Mouse (Mus musculus): ENCODE results near the gene Xpot. TPM values are rescaled to one million over a fixed set of nuclear protein-coding genes. Genes with fewer than 3 reads are reported as not detected.

Xpot gene
- total RNA-seq, 2 experiments from 2014 or later = 63.8 to 76.9 TPM

DNA sequence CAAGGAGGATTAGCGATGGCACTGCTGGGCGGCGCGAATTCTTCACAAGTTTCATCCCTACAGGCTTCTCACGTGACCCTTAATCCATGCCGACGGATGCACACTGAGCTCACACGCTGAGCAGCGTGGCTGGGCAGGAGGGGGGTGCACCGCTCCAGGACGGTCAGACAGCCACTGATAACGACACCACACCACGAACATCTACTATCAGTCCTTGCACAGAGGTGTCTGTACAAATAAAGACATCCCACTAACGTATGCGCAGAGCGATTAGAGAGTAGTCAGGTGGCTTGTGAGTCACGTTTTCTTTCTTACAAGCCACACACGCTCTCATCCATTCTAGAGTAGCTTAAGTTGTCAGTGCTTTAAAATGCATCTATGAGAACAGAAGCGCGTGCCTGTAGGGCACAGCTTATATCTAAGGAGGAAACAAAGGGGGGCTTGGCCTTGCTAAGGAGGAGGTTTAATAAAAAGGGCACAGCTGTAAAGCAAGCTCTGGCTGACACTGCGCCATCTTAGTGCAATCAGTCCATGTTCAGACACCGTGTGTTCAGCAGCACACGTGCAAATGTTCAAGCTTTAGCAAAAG lies 57.0 kb downstream of the Xpot start:
- intact Hi-C loops (cut with DNase I) = no loop called here

DNA sequence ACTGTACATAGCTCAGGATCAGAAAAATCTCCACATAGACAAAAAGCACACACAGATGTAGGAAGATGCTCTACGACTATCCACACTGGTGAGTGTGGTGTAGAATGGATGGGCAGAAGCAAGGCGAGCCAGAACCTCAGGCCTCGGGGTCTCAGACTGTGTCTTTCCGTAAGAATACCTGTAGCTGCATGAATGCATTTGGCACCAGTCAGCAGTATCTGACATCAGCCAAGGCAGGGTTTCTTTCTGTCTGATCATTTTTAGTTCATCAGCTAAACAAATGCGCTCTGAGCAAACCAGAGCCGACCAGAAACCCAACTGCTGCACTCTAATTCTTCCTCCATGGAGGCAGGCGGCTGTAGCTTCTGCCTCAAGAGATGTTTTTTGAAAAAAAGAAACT lies 57.6 kb downstream of the Xpot start:
- Histone ChIP-seq H3K4me3 (no peak overlapping the region), H3K27ac (no peak overlapping the region)
- no peak for TF ChIP-seq CTCF (IDR thresholded peaks at IDR 0.05)
- intact Hi-C loops (cut with DNase I) = no loop called here
- no peak for DNase-seq (ENCODE audit: extremely low spot score in 1 of 2, low spot score in 2 of 2)

More for the DNA sequence above, 57.0 kb downstream of the Xpot start:
- no peak for DNase-seq (ENCODE audit: extremely low spot score in 1 of 2, low spot score in 2 of 2)
- no peak overlapping the region for H3K27ac ChIP-seq
- TF ChIP-seq CTCF (IDR thresholded peaks at IDR 0.05) = no peak
- no peak overlapping the region for H3K4me3 ChIP-seq

DNA sequence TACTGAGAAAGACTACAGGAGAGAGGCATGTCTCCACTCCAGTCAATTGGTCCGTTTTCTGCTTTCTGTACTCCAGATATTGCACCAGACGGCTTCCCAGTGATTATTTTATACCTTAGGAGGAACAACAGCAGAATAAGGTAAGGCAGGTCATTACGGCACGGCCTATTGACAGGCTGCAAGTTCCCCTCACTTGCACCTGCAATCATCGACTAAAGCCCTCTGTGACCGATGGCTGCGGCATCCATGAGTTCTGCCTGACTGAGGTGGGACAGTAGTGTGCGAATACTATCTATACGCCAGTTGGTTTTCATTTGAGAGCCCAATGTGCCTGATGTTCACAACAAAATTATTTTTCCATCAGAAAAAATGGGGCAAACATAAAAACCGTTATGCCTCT lies 58.1 kb downstream of the Xpot start:
- no peak overlapping the region for H3K4me3 ChIP-seq
- intact Hi-C loops (cut with DNase I) = no loop called here
- no peak overlapping the region for H3K27ac ChIP-seq
- DNase-seq (ENCODE audit: extremely low spot score in 1 of 2, low spot score in 2 of 2) = no peak
- no peak for TF ChIP-seq CTCF (IDR thresholded peaks at IDR 0.05)

DNA sequence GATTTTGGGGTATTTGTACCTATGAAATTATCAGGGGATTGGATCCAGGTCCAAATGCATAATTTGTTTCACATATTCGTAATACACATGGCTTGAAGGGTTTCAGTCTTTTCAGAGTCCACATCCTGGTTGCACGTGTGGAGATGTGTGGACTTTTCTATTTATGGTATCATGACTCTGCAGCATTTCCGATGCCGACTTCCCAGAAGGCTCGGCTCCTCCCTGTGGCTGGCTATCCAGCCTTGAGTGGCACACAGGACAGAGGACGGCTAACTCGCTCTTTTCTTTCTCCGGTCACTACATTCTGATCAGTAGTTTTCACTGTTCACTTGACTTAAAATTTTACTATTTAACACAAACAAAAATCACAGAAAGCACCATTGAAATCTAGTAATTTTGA lies 61.7 kb downstream of the Xpot start:
- Histone ChIP-seq H3K27ac (no peak overlapping the region), H3K4me3 (no peak overlapping the region)
- TF ChIP-seq CTCF (IDR thresholded peaks at IDR 0.05) = no peak
- no peak for DNase-seq (ENCODE audit: extremely low spot score in 1 of 2, low spot score in 2 of 2)
- intact Hi-C loops (cut with DNase I) = no loop called here

DNA sequence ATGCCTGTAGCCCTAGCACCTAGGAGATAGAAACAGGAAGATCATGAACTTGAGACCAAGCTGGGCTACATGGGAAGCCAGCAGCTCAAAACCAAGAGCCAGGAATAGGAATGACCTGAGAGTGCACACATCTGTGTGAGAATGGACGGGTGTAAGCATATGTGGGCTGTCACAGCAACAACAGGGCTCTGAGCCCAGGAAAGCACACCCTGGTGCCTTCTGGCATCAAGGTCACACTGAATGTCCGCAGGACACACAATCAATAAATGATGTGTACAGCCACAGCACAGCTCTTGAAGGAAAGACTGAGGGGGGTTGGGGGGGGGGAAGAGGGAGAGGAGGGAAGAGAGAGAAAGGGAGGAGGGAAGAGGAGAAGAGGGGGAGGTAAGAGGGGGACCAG lies 67.9 kb downstream of the Xpot start:
- no peak overlapping the region for H3K4me3 ChIP-seq
- H3K27ac ChIP-seq = no peak overlapping the region
- intact Hi-C loops (cut with DNase I) = no loop called here
- no peak for DNase-seq (ENCODE audit: extremely low spot score in 1 of 2, low spot score in 2 of 2)
- no peak for TF ChIP-seq CTCF (IDR thresholded peaks at IDR 0.05)

DNA sequence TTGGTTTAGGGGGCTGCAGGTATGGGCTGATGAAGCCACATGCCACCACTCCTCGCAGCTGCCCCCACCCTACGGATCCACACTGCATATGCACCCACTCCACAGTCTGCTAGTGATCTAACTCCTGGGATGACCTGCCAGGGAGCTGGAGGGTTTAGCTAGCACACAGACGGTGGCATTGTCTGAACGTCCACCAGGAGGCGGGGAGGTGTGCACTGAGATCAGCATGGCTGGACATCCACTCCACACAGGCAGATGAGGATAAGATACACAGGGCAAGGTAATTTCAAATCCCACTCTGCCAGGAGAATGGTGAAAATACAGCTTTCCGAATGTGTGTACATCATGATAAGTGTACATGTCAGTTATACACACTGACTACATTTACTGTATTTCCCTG lies 69.9 kb downstream of the Xpot start:
- no peak for DNase-seq (ENCODE audit: extremely low spot score in 1 of 2, low spot score in 2 of 2)
- TF ChIP-seq CTCF (IDR thresholded peaks at IDR 0.05) = peak; percentile 9; the same call in 1 of the 2 replicates
- H3K4me3 ChIP-seq = no peak overlapping the region
- intact Hi-C loops (cut with DNase I) = no loop called here
- H3K27ac ChIP-seq = peak overlapping the region; percentile 32; the same call in 1 of the 2 replicates

DNA sequence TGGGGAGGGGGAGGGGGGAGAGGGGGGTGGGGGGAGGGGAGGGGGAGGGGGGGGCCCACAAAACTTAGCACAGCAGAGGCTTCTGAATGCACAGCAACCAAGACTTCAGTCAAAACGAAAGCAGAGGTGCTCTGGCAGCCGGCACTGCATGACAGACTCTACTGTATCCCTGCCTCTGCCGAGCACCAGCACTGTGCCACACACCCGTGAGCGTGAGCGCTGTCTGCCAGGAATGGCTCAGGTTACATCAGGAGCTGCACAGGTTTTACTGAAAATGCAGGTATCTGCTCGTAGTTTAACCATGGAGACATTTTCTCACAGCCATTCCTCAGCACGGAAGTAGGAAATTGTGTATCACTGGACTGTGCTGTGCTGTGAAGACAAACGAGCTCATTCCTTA lies 75.8 kb downstream of the Xpot start:
- intact Hi-C loops (cut with DNase I) = no loop called here
- DNase-seq (ENCODE audit: extremely low spot score in 1 of 2, low spot score in 2 of 2) = no peak
- no peak overlapping the region for H3K4me3 ChIP-seq
- no peak overlapping the region for H3K27ac ChIP-seq
- TF ChIP-seq CTCF (IDR thresholded peaks at IDR 0.05) = no peak

DNA sequence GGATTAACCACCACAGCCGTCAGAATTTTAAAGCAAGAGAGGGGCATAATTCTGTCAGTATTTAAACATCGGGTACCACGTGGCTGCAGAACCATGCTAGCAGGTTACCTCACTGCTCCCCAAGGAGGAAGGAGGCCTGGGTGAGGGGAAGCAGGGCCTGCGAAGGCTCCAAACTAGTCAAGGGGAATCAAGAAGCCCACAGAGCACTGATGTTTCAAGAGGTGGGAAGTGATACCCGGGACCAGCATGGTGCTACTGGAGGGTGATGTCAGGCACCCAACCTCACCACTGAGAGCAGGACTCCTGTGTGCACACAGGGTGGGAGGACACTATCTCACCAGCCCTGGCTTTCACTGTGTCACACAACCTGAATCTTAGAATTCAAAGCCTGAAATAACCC lies 76.5 kb downstream of the Xpot start:
- no peak for TF ChIP-seq CTCF (IDR thresholded peaks at IDR 0.05)
- DNase-seq (ENCODE audit: extremely low spot score in 1 of 2, low spot score in 2 of 2) = no peak
- Histone ChIP-seq H3K27ac (no peak overlapping the region), H3K4me3 (no peak overlapping the region)
- intact Hi-C loops (cut with DNase I) = no loop called here

DNA sequence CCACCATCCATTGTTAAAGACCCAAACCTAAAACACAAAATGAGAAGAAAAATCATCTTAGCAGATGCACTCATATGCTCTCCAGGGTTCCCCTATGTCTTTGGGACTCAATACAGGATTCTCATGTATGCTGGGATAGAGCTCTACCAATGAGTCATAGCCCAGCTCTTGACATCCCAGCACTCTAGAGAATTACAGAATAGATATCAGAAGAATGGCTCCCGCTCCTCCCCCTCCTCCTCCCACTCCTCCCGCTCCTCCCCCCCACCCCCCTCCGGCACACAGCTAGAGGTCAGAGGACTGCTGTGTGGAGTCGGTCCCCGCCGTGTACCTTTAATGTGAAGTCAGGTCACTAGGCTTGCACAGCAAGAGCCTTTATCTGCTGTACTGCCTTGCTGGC lies 79.0 kb downstream of the Xpot start:
- intact Hi-C loops (cut with DNase I) = no loop called here
- no peak overlapping the region for H3K27ac ChIP-seq
- DNase-seq (ENCODE audit: extremely low spot score in 1 of 2, low spot score in 2 of 2) = no peak
- no peak for TF ChIP-seq CTCF (IDR thresholded peaks at IDR 0.05)
- H3K4me3 ChIP-seq = no peak overlapping the region

DNA sequence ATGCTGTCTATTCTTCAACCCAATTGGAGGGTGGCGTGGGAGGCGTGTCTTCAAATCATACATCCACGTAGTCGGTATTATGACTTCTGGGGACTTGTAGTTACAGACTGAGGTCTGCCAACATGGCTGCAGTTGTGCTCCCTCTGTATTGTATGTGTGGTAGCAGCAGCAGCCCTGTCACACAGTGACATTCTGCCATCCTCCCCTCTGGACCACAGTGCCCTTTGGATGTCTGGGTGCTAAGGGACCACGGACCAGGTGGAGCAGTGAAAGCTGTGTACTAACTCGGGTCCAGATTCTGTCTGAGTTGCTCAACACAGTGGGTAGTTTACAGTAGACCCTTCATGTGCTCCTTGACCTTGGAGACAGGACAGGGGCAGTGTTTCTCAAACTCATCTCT lies 82.6 kb downstream of the Xpot start:
- no peak for TF ChIP-seq CTCF (IDR thresholded peaks at IDR 0.05)
- intact Hi-C loops (cut with DNase I) = no loop called here
- Histone ChIP-seq H3K4me3 (no peak overlapping the region), H3K27ac (no peak overlapping the region)
- no peak for DNase-seq (ENCODE audit: extremely low spot score in 1 of 2, low spot score in 2 of 2)

DNA sequence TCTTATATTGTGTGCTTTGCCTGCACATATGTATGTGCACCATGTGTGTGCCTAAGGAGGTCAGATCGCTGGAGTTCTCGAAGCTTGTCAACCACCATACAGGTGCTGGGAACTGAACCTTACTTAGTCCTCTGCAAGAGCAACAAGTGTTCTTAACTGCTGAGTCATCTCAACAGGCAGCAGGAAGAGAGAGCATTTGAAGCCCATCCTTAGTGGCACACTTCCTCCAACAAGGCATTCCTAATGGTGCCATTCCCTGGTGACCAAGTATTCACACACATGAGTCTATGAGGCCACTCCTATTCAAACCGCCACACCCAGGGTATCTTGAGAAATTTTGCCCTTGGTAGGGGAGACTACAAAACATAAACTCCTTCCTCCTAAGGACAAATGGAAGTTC lies 84.0 kb downstream of the Xpot start:
- intact Hi-C loops (cut with DNase I) = no loop called here
- no peak overlapping the region for H3K27ac ChIP-seq
- TF ChIP-seq CTCF (IDR thresholded peaks at IDR 0.05) = no peak
- no peak overlapping the region for H3K4me3 ChIP-seq
- DNase-seq (ENCODE audit: extremely low spot score in 1 of 2, low spot score in 2 of 2) = no peak

Small RNAs within 50 kb of the gene (microRNA-seq; reads per million reads assigned to microRNA genes)
- 0 reads per million in 2 experiments for gene Gm24330

Other genes with a start within 250 kb of the Xpot start
- 10 to 100 TPM; 39.4 to 40.1 TPM for gene Rassf3, start 150.0 kb downstream of the Xpot start, total RNA-seq (2021)
- 10 to 100 TPM; 47.2 to 50.3 TPM for gene Tbk1, start 39.5 kb downstream of the Xpot start, total RNA-seq (2021)
- gene D930020B18Rik, start 15.3 kb upstream of the Xpot start, total RNA-seq (2021) = under 1 TPM in 1 of 2 experiments, not detected in 1; 0.42 TPM
- gene BC048403, start 113.6 kb upstream of the Xpot start, total RNA-seq (2021) = 10 to 100 TPM in 1 of 2 experiments, 1 to 10 TPM in 1; 9.9 to 10.4 TPM

All from left cerebral cortex, adult 2 months (tissue).